Mouse (Mus musculus) inflammation-experienced regulatory T-cells, adult 6 months (primary cell): ENCODE results near the gene Gm614. TPM values are rescaled to one million over a fixed set of nuclear protein-coding genes. Genes with fewer than 3 reads are reported as not detected.
A peak's percentile ranks its signal among the peaks of the same experiment; 100 is the strongest.

Experiments used
- ATAC-seq: one replicate; pipeline ENCODE4 v1.8.0; 2017
- polyA plus RNA-seq, 3 experiments: library from polyadenylated mRNA; unstranded; fragments of 100-300 nt; shearing (Covaris generic); gene quantifications; one replicate each; pipeline ENCODE4 v1.2.1; 2017

The Gm614 gene
- 1 to 10 TPM in 2 of 3 experiments, not detected in 1; 2.1 to 2.6 TPM for polyA plus RNA-seq

DNA sequence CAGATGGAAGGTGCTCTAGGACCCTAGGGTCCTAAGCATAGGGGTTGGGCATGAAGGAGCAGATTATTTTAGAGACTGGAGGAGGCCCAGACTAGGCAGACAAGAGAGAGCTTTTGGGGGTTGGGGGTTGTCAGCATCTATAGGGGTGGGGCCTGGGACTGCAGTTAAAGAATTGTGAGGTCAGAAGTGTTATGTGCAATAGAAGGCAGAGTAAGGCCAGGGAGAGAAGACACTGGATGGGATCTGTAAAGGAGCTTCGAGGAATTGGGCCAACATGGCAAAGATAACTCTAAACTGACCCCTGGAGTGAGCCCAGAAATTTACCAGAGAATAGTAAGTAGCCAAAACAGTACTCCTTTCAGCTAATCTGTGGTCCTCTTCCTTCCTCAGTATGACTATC is at the start of gene Gm614:
Gene Gm614, minus strand, starts transcription at position 101 of the 400 bp plus-strand sequence.
- no peak for ATAC-seq

DNA sequence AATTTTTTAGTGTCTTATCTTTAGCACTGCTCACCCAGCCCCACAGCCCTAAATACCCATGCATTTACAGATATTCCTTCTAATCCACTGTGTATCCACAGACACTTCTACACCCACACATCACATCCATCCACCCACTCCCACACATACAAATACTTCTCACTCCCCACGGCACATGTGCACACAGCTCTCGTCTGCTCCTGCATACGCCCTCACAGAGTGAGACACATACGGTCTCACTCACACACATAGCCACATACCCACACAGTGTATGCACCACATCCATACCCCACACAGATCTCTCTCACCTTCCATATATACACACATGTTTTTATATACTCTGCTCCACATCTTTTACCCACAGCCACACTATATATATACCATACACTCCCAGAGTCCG is 45.5 kb upstream of the Gm614 start:
- ATAC-seq = no peak

DNA sequence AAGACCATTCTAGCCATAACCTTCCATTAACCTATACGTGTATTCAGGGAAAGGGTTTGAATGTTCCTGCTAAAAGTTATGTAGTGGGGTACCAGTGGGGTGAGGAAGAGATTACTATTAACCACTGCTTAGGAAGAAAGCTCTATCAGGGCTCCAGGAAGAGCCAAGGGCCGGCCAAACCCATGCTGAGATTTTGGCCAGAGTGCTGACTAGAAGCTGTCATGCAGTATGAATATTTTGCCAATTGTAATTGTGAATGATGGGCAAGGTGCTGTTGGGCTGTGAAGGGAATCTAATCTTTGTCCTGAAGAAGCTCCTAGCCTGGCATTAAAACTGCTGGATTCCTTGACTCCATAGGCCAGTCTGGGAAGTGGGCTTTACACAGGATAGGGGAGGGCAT is 40.9 kb upstream of the Gm614 start:
- no peak for ATAC-seq

DNA sequence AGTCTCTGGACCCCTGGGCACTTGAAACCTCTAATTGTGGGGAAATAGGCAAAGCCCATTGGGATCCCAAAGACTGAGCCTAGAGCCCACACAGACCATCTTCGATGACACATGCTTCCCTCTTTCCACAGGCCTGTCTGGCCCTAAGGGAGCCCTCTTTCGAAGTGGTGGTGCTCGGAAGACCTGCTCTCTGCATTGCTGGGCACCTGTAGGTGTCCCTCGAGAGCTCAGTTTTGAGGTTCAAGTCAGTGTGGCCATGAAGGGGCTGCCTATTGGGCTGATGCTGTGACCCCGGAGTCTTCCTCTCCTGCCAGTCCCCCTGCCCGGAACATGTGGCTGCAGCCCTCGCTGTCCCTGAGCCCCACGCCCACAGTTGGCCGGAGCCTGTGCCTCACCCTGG is 37.9 kb upstream of the Gm614 start:
- ATAC-seq = no peak

DNA sequence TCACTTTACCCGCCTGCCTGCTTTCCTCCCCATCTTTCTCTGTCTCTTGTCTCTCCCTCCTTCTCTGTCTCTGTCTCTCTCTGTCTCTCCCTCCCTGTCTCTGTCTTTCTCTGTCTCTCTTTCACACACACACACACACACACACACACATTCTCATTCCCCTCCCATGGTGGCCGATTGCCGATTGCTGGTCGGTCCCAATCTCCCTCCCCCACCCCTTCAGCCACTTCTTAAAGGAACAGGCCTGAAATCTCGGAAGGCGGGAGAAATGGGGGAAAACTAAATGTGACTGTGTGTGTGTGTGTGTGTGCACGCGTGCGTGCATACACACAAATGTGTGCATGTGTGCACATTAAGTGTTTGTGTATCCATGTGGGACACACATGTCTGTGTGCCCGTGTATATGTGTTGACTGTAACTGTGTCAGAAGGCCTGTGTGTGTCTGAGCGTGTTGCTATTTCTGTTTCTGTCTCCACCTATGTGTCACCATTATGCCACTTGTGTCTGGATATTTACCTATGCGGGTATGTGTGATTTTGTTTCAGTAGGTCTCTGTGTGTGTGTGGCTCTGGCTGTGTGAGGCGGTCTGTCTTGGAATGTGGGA is 36.7 kb upstream of the Gm614 start:
- no peak for ATAC-seq

DNA sequence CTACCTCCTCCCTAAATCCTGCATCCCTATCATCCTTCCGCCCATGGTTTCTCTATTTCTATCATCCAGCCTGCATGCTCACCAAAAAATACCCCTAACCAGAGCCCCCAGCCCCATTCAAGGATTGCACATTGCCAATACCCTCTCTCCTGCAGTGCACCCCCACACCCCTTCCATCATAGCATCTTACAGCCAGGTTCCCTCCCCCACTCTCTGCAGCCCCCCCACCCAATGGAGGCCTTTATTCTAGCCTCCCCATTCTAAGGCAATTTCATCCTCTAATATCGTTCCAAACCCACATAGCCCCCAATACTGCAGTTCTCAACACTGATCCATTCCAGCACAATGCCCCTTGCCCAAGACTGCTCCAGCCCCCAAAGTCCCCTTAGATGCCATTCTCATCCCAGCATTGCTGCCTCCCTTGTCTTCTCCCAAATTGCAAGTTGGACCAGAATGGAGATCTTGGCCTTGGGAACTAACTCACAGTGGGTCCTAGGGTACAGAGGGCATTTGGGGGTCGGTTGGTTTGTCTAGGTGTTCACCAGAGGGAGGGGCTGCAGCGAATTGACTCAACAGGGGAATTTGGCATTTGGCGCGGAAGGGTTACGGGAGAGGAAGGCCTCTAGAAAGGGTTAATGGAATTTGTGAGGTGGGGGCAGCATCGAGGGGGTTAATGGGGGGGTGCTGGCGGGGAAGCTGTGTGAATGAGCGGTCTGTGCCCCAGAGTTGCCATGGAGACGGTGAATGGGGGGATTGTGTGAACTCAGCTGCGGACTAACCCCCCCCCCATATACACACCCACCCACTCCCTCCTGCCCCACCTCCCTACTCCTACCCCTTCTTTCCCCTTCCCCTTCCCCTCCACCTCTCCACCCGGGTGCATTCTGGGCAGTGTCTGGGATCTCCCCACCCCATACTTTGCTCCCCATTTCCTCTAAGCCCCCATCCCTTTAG is 36.0 kb upstream of the Gm614 start:
- ATAC-seq = no peak

DNA sequence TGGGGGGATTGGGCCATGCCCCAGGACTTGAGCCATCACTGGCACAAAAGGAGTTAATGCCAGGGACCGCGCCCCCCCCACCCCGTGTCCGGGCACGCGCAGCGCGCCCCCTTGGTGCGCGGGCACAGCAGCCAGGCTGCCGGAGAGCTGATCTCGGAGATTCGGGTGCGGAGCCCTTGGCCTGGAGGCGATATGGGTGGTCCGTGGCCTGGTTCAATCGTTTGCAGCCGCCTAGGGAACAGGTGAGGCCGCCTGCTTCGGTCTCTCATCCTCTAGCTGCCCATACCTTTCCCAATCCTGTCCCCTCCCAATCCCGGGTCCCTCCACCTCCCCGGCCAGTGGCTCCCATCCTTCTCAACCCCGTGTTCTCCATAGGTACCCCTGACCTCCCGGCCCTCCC is 35.3 kb upstream of the Gm614 start, which contains the start of gene Nlgn3:
Gene Nlgn3, plus strand, starts transcription at position 114 of the 400 bp plus-strand sequence.
- no peak for ATAC-seq

DNA sequence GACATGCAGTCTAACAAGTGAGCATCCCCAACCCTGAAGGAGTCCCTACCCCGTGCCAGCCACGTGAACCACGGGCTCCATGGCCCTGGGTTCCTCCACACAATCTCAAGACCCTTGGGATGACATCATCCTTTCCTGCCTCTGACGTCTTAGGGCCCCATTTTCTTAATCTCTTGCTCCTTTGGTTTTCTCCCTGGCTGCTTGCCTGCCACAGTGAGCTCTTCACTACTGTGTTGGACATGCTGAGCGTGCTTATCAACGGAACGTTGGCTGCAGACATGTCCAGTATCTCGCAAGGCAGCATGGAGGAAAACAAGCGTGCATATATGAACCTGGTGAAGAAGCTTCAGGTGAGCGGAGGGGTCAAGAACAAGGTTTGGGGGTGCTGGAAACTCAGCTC is 26.3 kb upstream of the Gm614 start:
- ATAC-seq = no peak

DNA sequence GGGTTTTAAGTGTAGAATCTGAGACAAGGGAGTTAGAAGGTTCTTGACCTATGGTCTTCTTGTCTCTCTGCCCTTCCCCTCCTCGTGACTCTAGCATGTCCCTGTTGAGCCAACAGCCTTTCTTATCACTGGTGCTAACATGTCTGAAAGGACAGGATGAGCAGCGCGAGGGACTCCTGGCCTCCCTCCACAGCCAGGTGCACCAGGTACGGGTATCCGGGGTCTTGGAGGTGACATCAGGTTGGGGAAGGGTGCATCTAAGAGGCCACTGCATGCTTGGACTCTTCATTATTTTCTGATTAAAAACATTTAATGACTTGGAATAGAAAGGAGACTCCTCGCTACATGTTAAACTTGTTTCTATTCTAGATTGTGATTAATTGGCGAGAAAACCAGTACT is 25.2 kb upstream of the Gm614 start:
- ATAC-seq = no peak

DNA sequence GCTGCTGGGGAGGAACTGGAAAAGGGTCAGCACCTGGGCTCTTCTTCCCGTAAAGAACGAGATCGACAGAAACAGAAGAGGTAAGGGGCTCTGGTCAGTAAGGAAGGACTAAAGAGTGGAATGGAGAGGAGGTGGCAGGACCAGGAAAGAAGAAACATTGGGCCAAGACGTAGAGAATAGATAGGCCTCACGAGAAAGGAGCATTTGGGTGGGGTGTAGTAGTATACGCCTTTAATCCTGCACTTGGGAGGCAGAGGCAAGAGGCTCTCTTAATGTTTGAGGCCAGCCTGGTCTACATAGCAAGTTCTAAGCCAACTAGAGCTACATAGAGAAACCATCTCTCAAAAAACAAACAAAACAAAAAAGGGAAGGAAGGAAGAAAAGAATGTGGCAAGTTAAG is 24.6 kb upstream of the Gm614 start:
- ATAC-seq = no peak

DNA sequence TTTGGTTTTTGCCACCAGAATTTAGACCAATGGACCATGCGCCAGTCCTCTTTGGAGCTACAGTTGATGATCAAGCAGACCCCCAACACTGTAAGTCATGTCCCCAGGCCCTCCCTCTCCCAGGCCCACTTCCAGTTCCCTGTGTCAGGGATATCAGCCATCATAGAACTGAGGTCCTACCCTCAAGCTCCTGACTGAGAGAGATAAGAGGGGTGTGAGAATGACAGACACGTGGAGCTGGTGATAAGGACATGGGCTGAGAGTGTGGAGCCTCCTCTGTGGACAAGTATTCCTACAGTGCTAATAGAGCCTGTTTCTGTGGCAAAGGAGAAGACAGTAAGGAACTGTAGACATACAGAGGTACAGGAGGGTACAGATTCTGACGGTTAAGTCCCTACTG is 23.8 kb upstream of the Gm614 start:
- no peak for ATAC-seq

DNA sequence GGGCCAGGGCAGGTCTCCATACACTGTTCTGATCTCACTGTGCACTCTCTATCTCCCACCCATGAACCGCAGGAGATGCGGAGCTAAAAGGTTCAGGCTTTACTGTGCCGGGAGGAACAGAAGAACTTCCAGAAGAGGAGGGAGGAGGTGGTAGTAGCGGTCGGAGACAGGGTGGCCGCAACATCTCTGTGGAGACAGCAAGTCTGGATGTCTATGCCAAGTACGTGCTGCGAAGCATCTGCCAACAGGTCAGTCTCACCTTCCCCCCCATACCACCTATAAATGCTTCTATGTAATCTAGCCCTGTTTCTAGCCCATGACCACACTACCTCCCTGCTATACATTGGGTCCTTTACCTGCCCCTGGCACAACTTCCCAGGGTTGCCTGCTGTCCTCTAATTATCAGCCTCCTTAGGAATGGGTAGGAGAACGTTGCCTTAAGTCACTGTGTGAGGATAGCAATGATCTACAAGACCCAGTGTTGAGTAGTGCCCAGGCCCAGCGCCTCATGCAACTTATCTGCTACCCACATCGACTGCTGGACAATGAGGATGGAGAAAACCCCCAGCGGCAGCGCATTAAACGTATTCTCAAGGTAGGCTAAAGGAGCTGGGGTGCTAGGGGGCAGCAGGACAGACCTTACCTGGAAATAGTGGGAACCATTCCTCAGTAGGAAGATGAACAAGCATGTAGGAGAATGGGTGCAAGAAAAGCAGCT is 22.3 kb upstream of the Gm614 start:
- ATAC-seq = no peak

DNA sequence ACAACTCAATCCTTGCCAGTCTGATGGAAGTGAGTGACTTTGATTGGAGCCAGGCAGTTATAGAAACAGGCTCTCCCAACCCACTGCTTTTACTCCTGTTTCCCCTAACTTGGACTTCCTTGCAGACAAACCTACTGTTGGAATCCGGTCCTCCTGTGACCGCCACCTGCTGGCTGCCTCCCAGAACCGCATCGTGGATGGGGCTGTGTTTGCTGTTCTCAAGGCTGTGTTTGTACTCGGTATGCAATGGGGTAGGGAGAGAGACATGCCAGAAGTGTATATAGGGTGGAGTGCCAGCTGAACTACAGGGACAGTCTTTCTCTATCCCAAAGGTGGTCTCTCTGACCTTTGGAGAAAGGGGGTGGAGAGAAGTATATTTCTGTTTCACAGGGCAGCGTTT is 21.7 kb upstream of the Gm614 start:
- peak; percentile 69 for ATAC-seq

DNA sequence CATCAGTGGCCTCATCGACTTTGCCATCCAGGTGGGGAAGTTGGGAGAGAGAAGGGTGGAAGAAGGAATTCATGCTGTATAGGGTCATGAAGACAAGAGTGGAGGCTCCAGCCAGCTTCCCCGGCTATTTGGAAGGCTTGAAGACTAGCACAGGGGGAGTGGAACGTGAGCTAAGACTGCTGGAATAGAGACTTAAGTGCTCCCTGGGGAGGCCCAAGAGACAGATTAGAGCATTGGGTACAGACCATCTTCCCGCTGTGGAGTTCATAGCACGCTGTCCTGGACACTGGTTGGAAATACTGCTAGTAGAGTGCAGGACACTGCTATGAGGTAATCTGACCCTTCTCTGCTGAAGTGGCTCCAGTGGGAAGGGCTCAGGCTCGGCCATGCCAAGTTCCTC is 19.0 kb upstream of the Gm614 start:
- ATAC-seq = no peak

DNA sequence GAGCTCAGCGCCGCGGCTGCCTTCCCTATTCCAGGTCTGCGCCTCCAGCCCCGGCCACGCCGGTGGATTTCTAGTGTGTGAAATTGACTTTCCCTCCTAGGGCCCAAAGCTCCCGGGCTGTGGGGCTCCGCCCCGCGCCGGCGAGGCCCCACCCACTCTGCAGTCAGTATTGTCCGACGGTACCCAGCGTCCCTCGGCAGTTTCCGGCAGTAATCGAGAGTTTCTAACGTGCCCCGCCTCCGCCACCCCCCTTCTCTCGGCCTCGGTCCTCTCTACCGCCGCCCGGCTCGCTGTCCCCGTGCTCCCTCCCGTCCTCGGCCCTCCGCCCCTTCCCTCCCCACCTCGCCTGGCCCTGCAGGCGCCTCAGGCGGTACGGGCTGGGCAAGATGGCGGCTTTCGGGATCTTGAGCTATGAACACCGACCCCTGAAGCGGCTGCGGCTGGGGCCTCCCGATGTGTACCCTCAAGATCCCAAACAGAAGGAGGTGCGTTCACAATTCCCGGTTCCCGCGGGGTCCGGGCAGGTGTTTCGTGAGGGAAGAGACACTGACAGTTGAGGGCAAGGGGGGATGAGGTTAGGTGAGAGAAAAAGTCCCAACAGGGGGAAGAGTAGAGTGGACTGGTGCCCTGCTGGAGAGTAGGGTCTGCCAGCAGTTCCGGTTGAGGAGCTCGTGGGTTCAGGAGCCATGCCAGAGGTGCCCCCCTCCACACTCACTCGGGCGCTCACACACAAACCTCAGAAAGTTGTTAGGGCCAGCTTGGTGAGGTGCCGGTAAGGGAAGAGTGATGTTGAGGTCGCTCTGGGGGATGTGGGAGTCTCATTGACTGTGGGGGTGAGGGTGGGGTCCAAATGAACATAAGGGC is 10.3 kb upstream of the Gm614 start, which contains the start of gene Med12:
Gene Med12, plus strand, starts transcription at position 156 of the 864 bp plus-strand sequence.
- ATAC-seq = peak; percentile 95

DNA sequence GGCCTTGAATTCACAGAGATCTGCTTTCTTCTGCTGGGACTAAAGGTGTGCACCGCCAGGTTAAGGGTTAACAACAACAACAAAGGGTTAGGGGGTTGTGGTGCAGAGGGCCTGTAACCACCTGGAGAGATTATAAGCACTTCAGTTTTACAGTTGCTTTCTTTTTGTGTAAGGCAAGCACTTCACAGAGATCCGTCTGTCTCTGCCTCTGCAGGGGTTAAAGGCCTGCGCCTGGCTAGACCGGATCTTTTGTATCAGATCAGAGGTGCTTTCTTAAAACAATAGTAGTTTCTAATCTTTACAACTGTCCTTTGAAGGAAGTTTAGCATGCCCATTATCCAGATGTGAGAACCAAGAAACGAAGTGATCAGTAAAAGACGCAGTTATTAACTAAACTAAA is 9.6 kb upstream of the Gm614 start:
- peak; percentile 26 for ATAC-seq

DNA sequence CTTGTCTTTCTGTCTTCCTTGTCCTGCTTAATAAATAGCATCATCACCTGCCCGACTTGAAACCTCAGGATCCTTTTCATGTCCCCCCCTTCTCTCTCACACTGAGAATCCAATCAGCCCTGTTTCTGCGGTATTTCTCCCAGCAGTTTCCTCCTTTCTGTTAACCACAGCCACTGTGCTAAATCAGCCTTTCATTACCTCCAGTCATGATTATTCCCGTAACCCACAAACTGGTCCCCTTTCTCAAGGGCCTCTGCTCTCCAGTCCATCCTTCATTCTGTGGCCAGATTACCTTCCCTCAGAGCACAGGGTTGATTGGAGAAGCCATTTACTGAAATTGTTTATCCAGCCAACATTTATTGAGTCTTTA is 4.9 kb upstream of the Gm614 start, which contains the start of gene Gm20489:
Gene Gm20489, minus strand, starts transcription at position 269 of the 370 bp plus-strand sequence.
- ATAC-seq = no peak

DNA sequence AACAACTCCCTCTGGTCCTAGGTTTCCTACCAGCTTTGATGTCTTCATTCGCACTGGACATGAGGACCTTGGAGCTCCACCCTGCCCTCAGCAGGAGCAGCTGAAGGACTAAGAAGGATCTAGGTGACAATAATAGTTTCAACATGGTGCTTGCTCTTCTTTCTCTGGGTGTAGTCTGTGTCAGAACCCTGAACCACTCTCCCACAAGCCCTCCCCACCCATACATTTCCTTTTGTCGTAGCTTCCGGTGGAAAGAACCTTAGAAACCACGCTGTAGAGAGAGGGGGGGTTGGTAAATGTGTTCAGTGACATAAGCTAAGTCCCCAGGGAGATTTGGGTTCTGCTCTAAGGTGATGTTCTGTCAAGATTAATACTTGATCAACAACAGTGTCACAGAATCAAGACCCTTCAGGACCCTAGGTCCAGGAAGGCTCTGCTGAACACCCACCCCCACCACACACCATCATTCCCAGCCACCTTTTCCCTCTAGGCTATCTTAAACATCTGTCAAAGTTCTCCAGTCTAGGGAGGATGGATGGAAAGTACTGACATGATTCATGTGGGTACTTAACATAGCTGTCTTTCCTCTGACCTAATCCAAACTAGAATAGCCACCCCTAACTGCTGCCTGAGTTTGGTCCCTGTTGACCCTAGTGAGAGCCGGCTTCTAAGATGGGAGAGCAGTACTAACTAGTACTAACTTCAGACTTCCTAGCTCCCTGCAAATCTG is 4.4 kb upstream of the Gm614 start, which contains the start of gene Il2rg:
Gene Il2rg, minus strand, starts transcription at position 231 of the 730 bp plus-strand sequence.
- peak; percentile 92 for ATAC-seq

DNA sequence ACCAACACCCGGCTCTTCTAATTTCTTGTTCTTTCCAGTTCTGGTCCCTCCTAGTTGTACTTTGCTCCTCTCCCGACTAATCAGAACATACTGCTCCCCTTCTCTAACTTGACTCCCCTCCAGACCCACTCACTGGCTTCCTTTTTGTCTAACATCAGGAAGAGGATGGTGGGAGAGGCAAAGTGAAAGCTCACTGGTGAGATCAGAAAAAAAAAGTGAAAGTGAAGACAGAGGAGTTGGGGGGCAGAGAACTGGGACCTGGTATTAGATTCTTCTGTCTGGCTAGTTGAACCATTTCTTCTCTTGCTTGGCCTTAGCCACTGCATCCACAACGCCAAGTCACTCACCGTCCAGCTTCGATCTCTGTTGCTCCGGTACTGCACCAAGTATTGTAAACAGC is 2.8 kb upstream of the Gm614 start:
- ATAC-seq = no peak

DNA sequence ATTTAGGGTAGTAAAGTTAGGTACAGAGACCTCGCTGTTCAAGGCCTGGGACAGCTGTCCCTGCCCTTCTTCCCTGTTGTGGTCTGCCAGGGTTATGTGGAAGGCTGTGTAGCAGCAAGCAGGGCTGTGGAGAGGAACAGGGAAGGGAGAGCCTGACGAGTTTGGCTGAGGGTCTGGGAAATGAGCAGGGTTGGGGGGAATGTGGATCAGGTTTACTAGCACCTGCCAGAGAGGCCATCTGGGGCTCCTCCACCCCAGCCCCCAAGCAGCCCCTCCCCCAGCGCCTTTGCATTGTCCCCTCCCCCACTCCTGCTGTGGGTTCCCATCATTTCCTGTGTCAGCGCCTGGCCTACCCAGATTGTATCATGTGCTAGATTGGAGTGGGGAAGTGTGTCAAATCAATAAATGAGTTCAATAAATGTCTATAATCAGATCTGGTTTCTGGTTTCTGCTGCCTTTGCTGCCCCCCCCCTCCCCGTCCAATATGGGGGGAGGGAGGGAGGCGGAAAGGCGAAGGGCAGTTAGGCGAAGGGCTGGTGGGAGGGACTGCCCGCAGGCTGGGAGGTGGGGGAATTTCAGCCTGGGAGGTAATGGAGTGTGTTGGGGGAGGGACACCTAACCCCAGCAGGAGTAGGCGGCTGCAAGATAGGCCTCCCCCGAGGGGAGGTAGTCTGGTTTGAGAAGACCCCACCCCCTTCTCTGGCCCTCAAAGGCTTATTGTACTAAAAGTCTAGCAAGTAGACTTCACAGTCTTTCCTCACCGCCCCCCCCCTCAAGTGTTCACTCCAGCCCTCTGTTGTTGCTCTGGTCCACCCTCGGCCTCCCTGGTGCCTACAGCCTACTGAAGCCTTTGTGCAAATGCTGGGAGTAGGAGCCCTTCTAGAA is 3.1 kb downstream of the Gm614 start:
- peak; percentile 36 for ATAC-seq
